Mouse (Mus musculus) heart, embryonic 13.5 days (tissue): ENCODE data around the gene Sla2. TPM values are rescaled to one million over a fixed set of nuclear protein-coding genes. Genes with fewer than 3 reads are reported as not detected.

ENCODE experiments used
- ATAC-seq: fragments of 200-750 bp; cut with Nextera tagmentation; 2 replicates; pipeline ENCODE4 v1.8.0; 2017; ENCODE audit warnings: moderate TSS enrichment; ENCODE audit not compliant: insufficient number of reproducible peaks, low FRiP score, low TSS enrichment; ENCODE audit errors: extremely low read depth
- H3K27ac ChIP-seq: fragments of 300-500 bp; sonication (generic); replicated peaks from 2 replicates; pipeline ENCODE4 v1.5.1; 2015; ENCODE audit warnings: moderate library complexity, mild to moderate bottlenecking, inconsistent platforms
- H3K27me3 ChIP-seq: fragments of 300-500 bp; sonication (generic); replicated peaks from 2 replicates; pipeline ENCODE4 v1.6.1; 2015; ENCODE audit warnings: mild to moderate bottlenecking, inconsistent platforms
- H3K36me3 ChIP-seq: fragments of 300-500 bp; sonication (generic); 2 replicates; pipeline ENCODE4 v1.6.1; 2015; ENCODE audit warnings: mild to moderate bottlenecking, inconsistent platforms
- H3K4me1 ChIP-seq: fragments of 300-500 bp; sonication (generic); 2 replicates; pipeline ENCODE4 v1.6.1; 2015; ENCODE audit warnings: inconsistent platforms
- H3K4me2 ChIP-seq: fragments of 300-500 bp; sonication (generic); 2 replicates; pipeline ENCODE4 v1.6.1; 2015; ENCODE audit warnings: inconsistent platforms, mild to moderate bottlenecking, moderate library complexity
- H3K4me3 ChIP-seq: fragments of 300-500 bp; sonication (generic); 2 replicates; pipeline ENCODE4 v1.5.1; 2015; ENCODE audit warnings: moderate library complexity, mild to moderate bottlenecking, inconsistent platforms
- H3K9ac ChIP-seq: fragments of 300-500 bp; sonication (generic); 2 replicates; pipeline ENCODE4 v1.6.1; 2015; ENCODE audit warnings: inconsistent platforms, mild to moderate bottlenecking, moderate library complexity
- H3K9me3 ChIP-seq: fragments of 300-500 bp; sonication (generic); 2 replicates; pipeline ENCODE4 v1.6.1; 2016; ENCODE audit warnings: inconsistent platforms
- WGBS: fragments of 180-500 bp; shearing (Covaris S2); methylation state at CpG from one replicate; pipeline ENCODE4 v1.1.7; 2015; ENCODE audit warnings: mixed read lengths; 5-methylcytosine and 5-hydroxymethylcytosine counted together
- polyA plus RNA-seq: library from polyadenylated mRNA; unstranded; fragments of >200 nt; fragmentation: Nextera tagmentation; extraction: Ambion mirVana; gene quantifications from 2 replicates; pipeline ENCODE4 v1.2.1, GENCODE M21; 2015

The Sla2 gene
- polyA plus RNA-seq, 1 experiment from 2014 or later = 0.37 TPM

- peaks cover 12% of the 10 kb centered on the region for H3K4me1 ChIP-seq
- 24% methylated on average over 10 of the region's 10 CpGs for WGBS
- H3K4me2 ChIP-seq = peak overlapping the region; percentile 24
- H3K36me3 ChIP-seq = no peaks in the 10 kb centered on the region
- H3K27ac ChIP-seq = no peak overlapping the region
- H3K4me3 ChIP-seq = no peak overlapping the region
- no peaks in the 10 kb centered on the region for H3K9me3 ChIP-seq
- no peaks in the 10 kb centered on the region for H3K27me3 ChIP-seq
- ATAC-seq = no peak
- no peak overlapping the region for H3K9ac ChIP-seq
Measured at GRCm38 (mm10) chr2:156882431-156883001, 4.5 kb downstream of the Sla2 start.

GRCm38 (mm10) chr2:156879541-156879940 is 7.5 kb downstream of the Sla2 start:
- no peak overlapping the region for H3K27ac ChIP-seq
- no peaks in the 10 kb centered on the region for H3K27me3 ChIP-seq
- 78% methylated on average over 3 of the region's 3 CpGs for WGBS

DNA sequence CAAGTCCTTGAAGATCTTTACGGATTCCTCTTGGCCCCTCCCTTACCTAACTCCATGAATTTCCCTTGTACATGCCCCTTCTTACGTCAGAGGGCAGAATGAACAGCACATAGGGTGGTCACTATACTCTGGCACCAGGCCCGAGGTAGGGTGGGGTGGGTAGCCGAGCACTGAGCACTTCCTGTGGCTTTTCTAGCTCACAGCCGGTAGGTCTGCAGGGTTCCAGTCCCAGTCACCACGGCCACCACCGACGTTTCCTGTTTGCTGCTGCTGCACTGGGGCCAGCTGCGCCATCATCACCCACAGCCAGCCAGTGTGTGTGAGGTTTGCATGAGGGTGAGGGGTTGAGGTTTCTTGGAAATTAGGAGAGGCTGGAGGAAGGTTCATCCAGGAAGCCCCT is 9.3 kb downstream of the Sla2 start:
- H3K4me3 ChIP-seq = no peak overlapping the region
- 44% methylated on average over 9 of the region's 9 CpGs for WGBS
- ATAC-seq = no peak

More at GRCm38 (mm10) chr2:156879541-156879940, 7.5 kb downstream of the Sla2 start:
- Histone ChIP-seq H3K4me3 (no peak overlapping the region), H3K9me3 (no peaks in the 10 kb centered on the region), H3K4me2 (no peak overlapping the region), H3K36me3 (peaks cover 11% of the 10 kb centered on the region), H3K9ac (no peak overlapping the region), H3K4me1 (peaks cover 9% of the 10 kb centered on the region)
- ATAC-seq = no peak

DNA sequence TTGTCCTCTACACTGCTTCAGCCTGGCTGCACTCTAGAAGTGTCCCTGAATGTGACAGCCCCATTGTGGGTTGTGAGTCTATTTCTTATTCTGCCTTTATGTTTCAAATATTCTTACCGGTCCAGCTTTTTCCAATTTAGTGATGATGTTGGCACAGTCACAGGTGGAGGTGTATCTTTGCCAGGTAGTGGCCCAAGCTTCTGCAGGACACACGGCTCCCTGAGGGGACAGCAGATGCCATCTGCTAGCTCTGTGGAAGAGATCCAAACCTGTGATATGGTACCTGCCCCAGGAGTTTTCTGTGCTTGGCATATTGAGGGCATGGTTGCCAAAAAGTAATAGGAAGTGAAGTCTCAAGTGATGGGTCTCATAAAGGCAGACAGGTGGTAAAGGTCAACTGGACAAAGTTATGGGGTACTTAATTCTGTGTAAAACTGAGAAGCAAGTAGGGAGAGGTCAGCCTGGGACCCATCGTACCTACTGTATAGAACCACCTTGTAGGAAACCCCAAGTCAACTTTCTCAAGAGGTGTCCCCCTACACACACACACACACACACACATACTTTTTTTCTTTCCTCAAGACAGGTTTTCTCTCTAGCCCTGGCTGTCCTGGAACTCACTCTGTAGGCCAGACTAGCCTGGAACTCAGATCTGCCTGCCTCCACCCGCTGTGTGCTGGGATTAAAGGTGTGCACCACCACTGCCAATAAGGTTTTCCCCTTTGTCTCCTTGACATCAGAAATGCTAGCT is 12.1 kb downstream of the Sla2 start:
- WGBS = 92% methylated on average over 4 of the region's 4 CpGs
- Histone ChIP-seq H3K27ac (no peak overlapping the region), H3K4me2 (no peak overlapping the region), H3K9ac (no peak overlapping the region), H3K27me3 (no peaks in the 10 kb centered on the region), H3K9me3 (no peaks in the 10 kb centered on the region), H3K4me3 (no peak overlapping the region), H3K36me3 (peaks cover 58% of the 10 kb centered on the region), H3K4me1 (peaks cover 17% of the 10 kb centered on the region)
- no peak for ATAC-seq

More for the DNA sequence above, 9.3 kb downstream of the Sla2 start:
- H3K4me1 ChIP-seq = peaks cover 7% of the 10 kb centered on the region; the same call in 1 of the 2 replicates
- no peaks in the 10 kb centered on the region for H3K27me3 ChIP-seq
- H3K27ac ChIP-seq = no peak overlapping the region
- H3K36me3 ChIP-seq = peaks cover 30% of the 10 kb centered on the region
- H3K4me2 ChIP-seq = no peak overlapping the region
- H3K9me3 ChIP-seq = no peaks in the 10 kb centered on the region
- no peak overlapping the region for H3K9ac ChIP-seq

GRCm38 (mm10) chr2:156874047-156874759 is 12.8 kb downstream of the Sla2 start:
- no peaks in the 10 kb centered on the region for H3K27me3 ChIP-seq
- no peaks in the 10 kb centered on the region for H3K9me3 ChIP-seq
- WGBS = 81% methylated on average over 8 of the region's 8 CpGs
- peaks cover 24% of the 10 kb centered on the region for H3K4me1 ChIP-seq
- H3K36me3 ChIP-seq = peaks cover 65% of the 10 kb centered on the region
- H3K9ac ChIP-seq = no peak overlapping the region
- H3K4me2 ChIP-seq = no peak overlapping the region
- ATAC-seq = no peak
- no peak overlapping the region for H3K27ac ChIP-seq
- no peak overlapping the region for H3K4me3 ChIP-seq

DNA sequence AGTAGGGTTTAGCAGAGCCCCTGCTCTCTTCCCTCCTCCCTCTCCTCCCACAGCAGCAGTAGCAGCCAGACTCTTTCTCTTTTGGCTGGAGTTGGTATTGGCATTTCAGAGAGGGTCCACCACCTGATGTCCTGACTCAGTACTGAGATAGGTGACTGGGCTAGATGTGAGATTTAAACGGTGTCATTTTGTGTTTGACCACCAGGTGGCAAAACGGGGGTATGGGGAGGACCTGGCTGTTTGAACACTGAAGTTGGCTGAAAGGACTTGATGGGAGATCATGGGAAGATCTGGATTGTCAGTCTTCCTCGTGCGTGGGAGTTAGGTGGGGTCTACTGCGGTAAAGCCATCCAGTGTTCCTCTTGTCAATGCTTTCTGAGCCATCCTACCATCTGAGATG is 13.4 kb downstream of the Sla2 start:
- peaks cover 71% of the 10 kb centered on the region for H3K36me3 ChIP-seq
- WGBS = 31% methylated on average over 5 of the region's 5 CpGs
- ATAC-seq = no peak

DNA sequence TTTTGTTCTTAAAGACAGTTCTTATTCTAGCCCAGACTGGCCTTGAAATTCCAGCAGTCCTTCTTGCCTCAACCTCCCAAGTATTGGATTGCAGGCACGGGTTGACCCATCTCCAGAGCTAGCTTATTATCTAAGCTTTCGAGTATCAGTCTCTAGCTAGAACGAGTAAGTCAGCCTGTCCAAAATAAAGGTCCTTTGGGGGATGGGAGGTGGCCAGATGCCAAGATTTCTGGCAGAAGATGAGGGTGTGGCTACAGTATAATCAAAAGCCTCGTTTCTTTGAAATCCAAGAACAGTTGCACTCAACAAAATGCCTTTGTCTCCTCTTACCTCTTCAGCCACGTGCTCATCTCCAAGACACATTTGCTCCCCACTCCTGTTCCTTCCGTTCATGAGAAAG is 16.5 kb downstream of the Sla2 start:
- ATAC-seq = no peak
- no peak overlapping the region for H3K4me3 ChIP-seq
- H3K36me3 ChIP-seq = peaks cover 100% of the 10 kb centered on the region
- H3K27ac ChIP-seq = no peak overlapping the region
- 38% methylated on average over 6 of the region's 6 CpGs for WGBS
- no peak overlapping the region for H3K4me2 ChIP-seq
- H3K9me3 ChIP-seq = no peaks in the 10 kb centered on the region
- no peaks in the 10 kb centered on the region for H3K27me3 ChIP-seq
- H3K4me1 ChIP-seq = peaks cover 19% of the 10 kb centered on the region
- 0 out of 2 replicates have a peak overlapping the region, but pooled peaks have one; percentile 10 for H3K9ac ChIP-seq

More for the DNA sequence above, 13.4 kb downstream of the Sla2 start:
- H3K9ac ChIP-seq = no peak overlapping the region
- no peaks in the 10 kb centered on the region for H3K9me3 ChIP-seq
- H3K4me3 ChIP-seq = no peak overlapping the region
- H3K27me3 ChIP-seq = no peaks in the 10 kb centered on the region
- no peak overlapping the region for H3K27ac ChIP-seq
- peaks cover 22% of the 10 kb centered on the region for H3K4me1 ChIP-seq
- no peak overlapping the region for H3K4me2 ChIP-seq

DNA sequence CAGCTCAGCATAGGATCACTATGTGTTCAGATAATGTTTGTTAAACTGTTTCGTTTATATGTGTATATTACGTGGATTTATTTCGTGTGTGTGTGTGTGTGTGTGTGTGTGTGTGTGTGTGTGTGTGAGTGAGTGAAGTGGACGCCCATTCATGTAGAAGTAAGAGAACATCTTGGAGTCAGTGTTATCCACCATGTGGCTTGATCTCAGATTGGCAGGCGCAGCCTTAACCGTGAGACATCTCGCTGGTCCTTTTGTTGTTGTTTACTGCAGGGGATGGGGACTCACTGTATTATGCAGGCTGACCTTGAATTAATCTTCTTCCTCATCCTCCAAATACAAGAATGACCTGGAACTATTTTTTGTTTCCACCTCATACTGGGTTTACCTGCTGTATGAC is 17.4 kb downstream of the Sla2 start:
- no peaks in the 10 kb centered on the region for H3K9me3 ChIP-seq
- H3K9ac ChIP-seq = no peak overlapping the region
- 87% methylated on average over 7 of the region's 7 CpGs for WGBS
- H3K27ac ChIP-seq = no peak overlapping the region
- ATAC-seq = no peak
- H3K4me3 ChIP-seq = no peak overlapping the region
- no peaks in the 10 kb centered on the region for H3K27me3 ChIP-seq
- no peak overlapping the region for H3K4me2 ChIP-seq
- H3K4me1 ChIP-seq = peaks cover 28% of the 10 kb centered on the region
- H3K36me3 ChIP-seq = peaks cover 99% of the 10 kb centered on the region

GRCm38 (mm10) chr2:156868994-156869393 is 18.0 kb downstream of the Sla2 start:
- Histone ChIP-seq H3K4me3 (no peak overlapping the region), H3K9ac (no peak overlapping the region), H3K27ac (no peak overlapping the region), H3K9me3 (no peaks in the 10 kb centered on the region), H3K4me2 (no peak overlapping the region), H3K36me3 (peaks cover 95% of the 10 kb centered on the region), H3K27me3 (no peaks in the 10 kb centered on the region), H3K4me1 (peaks cover 34% of the 10 kb centered on the region)
- no peak for ATAC-seq
- 76% methylated on average over 8 of the region's 8 CpGs for WGBS

- peaks cover 34% of the 10 kb centered on the region for H3K4me1 ChIP-seq
Measured at GRCm38 (mm10) chr2:156864481-156864880, 22.5 kb downstream of the Sla2 start.

DNA sequence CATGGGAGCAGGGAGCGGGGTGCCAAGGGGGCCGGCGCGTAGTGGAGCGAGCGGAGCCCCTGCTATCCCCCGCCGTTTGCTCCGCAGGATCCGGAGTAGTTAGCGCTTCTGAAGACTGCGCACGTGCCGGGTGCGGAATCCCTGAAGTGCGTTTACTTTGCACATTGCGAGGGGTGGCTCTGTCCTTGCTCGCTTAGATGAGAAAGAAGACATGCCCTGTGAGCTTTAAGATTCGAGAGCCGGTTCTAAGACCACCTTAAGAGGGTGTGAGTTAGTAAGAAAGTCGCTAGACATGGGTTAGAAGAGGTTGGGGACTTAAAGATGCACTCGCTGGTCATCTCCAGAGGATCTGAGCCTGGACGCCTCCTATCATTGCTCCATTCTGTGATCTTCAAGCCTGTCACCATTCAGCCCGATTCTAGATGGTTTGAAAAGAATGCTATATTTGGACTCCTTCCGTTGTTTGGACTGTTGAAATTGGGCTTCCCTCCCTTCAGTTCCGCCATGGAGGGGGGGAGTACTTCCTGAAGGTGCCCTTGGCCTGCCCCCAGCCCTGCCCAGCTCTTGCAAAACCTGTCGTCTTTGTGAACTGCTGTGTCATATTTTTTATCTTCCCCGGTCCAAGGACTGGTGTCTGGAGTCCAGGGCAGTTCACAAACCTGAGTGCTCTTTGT is 23.4 kb downstream of the Sla2 start:
- 2% methylated on average over 28 of the region's 28 CpGs for WGBS

More at GRCm38 (mm10) chr2:156864481-156864880, 22.5 kb downstream of the Sla2 start:
- H3K27me3 ChIP-seq = no peaks in the 10 kb centered on the region
- peak overlapping the region; percentile 95 for H3K4me2 ChIP-seq
- ATAC-seq = no peak
- H3K4me3 ChIP-seq = peak overlapping the region; percentile 99
- peak overlapping the region; percentile 99 for H3K9ac ChIP-seq
- no peaks in the 10 kb centered on the region for H3K9me3 ChIP-seq
- H3K27ac ChIP-seq = peak overlapping the region; percentile 97; the same call in 1 of the 2 replicates
- 73% methylated on average over 3 of the region's 3 CpGs for WGBS
- H3K36me3 ChIP-seq = peaks cover 58% of the 10 kb centered on the region

More for the DNA sequence above, 23.4 kb downstream of the Sla2 start:
- peak overlapping the region; percentile 99 for H3K4me3 ChIP-seq
- H3K4me1 ChIP-seq = peaks cover 30% of the 10 kb centered on the region
- peak overlapping the region; percentile 99 for H3K9ac ChIP-seq
- no peaks in the 10 kb centered on the region for H3K27me3 ChIP-seq
- peak overlapping the region; percentile 95 for H3K4me2 ChIP-seq
- no peak for ATAC-seq
- H3K9me3 ChIP-seq = no peaks in the 10 kb centered on the region
- H3K36me3 ChIP-seq = peaks cover 51% of the 10 kb centered on the region
- H3K27ac ChIP-seq = peak overlapping the region; percentile 97
